In the genomic region with DNA sequence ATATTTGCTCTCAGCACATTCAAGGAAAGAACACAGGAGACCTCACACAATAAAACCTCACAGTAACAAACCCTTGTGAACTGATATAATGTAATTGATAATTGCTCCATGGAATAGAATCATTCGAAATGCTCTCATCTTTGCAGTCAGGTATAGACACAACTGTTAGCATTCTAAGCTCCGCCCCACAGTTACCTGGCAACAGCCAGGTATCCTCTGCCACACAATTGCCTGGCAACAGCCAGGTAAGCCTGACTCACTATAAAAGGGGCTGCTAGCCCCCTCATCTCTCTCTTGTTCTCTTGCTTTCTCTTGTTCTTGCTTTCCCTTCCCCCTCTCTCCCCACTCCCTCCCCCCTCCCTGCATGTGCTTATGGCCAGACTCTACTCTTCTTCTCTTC, we compare ENCODE assay signal across 28 mouse cellular contexts. TPM values are rescaled to one million over a fixed set of nuclear protein-coding genes. Genes with fewer than 3 reads are reported as not detected.
"Had no signal": no experiment of that assay in that cellular context is flagged by ENCODE, and none has a peak within 500 bp of the region (broad histone marks: within the 10 kb centered on the region; RNA-seq: fewer than 3 reads in every experiment).

No protein-coding gene starts in this region.

- H3K36me3 ChIP-seq: limb, embryonic 12.5 days; limb, embryonic 15.5 days; midbrain, embryonic 12.5 days had no signal

- H3K4me3 ChIP-seq: limb, embryonic 12.5 days; limb, embryonic 15.5 days; megakaryocyte, embryonic 14.5 days; midbrain, embryonic 12.5 days had no signal

- ATAC-seq: intestine, embryonic 16.5 days; liver, postnatal 0 days; lung, postnatal 0 days had no signal

- H3K4me2 ChIP-seq: limb, embryonic 12.5 days; limb, embryonic 15.5 days; liver, embryonic 11.5 days; lung, embryonic 14.5 days; midbrain, embryonic 12.5 days had no signal

- H3K27ac ChIP-seq: limb, embryonic 12.5 days; limb, embryonic 15.5 days; liver, embryonic 14.5 days; macrophage; midbrain, embryonic 12.5 days had no signal

- H3K9ac ChIP-seq: limb, embryonic 12.5 days; limb, embryonic 15.5 days; liver, embryonic 14.5 days; liver, postnatal 0 days; lung, embryonic 14.5 days; midbrain, embryonic 12.5 days had no signal

- H3K4me1 ChIP-seq: limb, embryonic 15.5 days; megakaryocyte, embryonic 14.5 days had no signal

- DNase-seq: kidney, adult 18-20 months; kidney, adult 9 months; kidney, postnatal 14 days; kidney, postnatal 4 days; left cerebral cortex, postnatal 4 days; liver, postnatal 0 days; lung, embryonic 14.5 days; thymus, postnatal 36 days had no signal

- H3K27me3 ChIP-seq: limb, embryonic 12.5 days; limb, embryonic 15.5 days; midbrain, embryonic 12.5 days had no signal

- H3K9me3 ChIP-seq: limb, embryonic 12.5 days; limb, embryonic 15.5 days; megakaryocyte, embryonic 14.5 days; midbrain, embryonic 12.5 days had no signal

RNA-seq across cellular contexts. Expression of a gene that starts 28.2 kb away (rescaled TPM):
- total RNA-seq: layer of hippocampus, adult 18-20 months; layer of hippocampus, postnatal 14 days; left cerebral cortex, adult 8-10 months; left cerebral cortex, postnatal 14 days; left cerebral cortex, postnatal 4 days had no signal
- polyA plus RNA-seq: intestine, embryonic 16.5 days; kidney, embryonic 16.5 days; limb, embryonic 12.5 days; limb, embryonic 15.5 days; liver, embryonic 11.5 days; liver, embryonic 14.5 days; liver, postnatal 0 days; lung, embryonic 14.5 days; lung, postnatal 0 days; macrophage; midbrain, embryonic 12.5 days; neural tube, embryonic 11.5 days; neural tube, embryonic 14.5 days; small intestine, adult 2 months; spleen, adult 2 months; stomach, embryonic 16.5 days; urinary bladder, adult 2 months had no signal
